Mouse (Mus musculus) brain, embryonic 14.5 days (tissue): ENCODE data around the gene Olfr1501.

ENCODE experiments used
- CTCF ChIP-seq: fragments of 200-500 bp; IDR thresholded peaks from 2 replicates; pipeline ENCODE4 v1.5.1; 2012; ENCODE audit warnings: inconsistent platforms, mild to moderate bottlenecking, moderate library complexity, borderline replicate concordance; ENCODE audit not compliant: insufficient read depth, insufficient read length; ENCODE audit errors: extremely low read depth
- POLR2A ChIP-seq: fragments of 200-500 bp; IDR thresholded peaks from 2 replicates; pipeline ENCODE4 v1.6.1; 2012; ENCODE audit warnings: mild to moderate bottlenecking, inconsistent platforms, borderline replicate concordance; ENCODE audit not compliant: poor library complexity, insufficient read depth, insufficient read length, severe bottlenecking; ENCODE audit errors: extremely low read depth

DNA sequence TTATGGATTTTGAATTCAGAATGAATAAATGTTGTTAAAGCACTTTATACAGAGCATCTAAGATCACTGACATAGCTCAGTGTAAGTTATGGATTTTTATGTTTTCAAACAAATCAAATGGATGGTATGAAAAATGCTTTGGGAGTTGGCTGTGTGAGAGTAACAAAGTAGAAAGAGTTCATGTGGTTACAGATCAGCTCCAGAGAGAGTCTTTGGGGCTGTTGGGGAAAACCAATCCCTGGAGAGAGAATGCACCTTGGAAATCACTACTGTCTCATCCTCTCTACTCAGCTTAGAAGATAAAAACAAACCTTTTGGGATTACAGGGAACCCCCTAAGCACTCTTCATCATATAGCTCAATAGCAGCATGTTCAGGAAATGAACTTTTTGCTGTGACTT, 31.1 kb downstream of the Olfr1501 start, which contains the start of gene Olfr1499:
- TF ChIP-seq CTCF: no peak
- TF ChIP-seq POLR2A: no peak
